Mouse (Mus musculus): ENCODE measurements at regions not wholly inside any gene's neighbourhood (a gene's known extent, or its start where the extent isn't known, plus 50 kb on each side); places are given as distances from the start of the nearest gene placed in this dataset.
A peak's percentile ranks its signal among the peaks of the same experiment; 100 is the strongest.
"Not testable (repeated sequence)": the region's sequence is repeated elsewhere in the genome, so short reads cannot be mapped to it uniquely, and the experiment has no call there.

GRCm38 (mm10) chr4:89753484-89753883, 74.2 kb downstream of the Dmrta1 start:
- Histone ChIP-seq H3K27me3 (ENCODE audit: control insufficient read depth, insufficient read depth, low read length, poor library complexity, severe bottlenecking) (no peaks in the 10 kb centered on the region), H3K4me1 (ENCODE audit: control insufficient read depth, insufficient read depth, low read length) (no peaks in the 10 kb centered on the region), H3K36me3 (ENCODE audit: control insufficient read depth, insufficient read depth, low read length, poor library complexity, severe bottlenecking) (no peaks in the 10 kb centered on the region), H3K4me3 (ENCODE audit: low read depth, low read length) (no peak overlapping the region), H3K9ac (ENCODE audit: low read depth, poor library complexity, severe bottlenecking) (no peak overlapping the region), H3K9me3 (replicated peaks; ENCODE audit: control insufficient read depth, insufficient read depth, low read length, poor library complexity, severe bottlenecking) (no peaks in the 10 kb centered on the region), H3K27ac (ENCODE audit: insufficient read depth, low read length) (no peak overlapping the region)
- no peak for TF ChIP-seq POLR2A (IDR thresholded peaks at IDR 0.05; ENCODE audit: insufficient read depth, low read length)
- 0 out of 2 replicates have a peak, but pooled peaks have one; percentile 7 for TF ChIP-seq EP300 (IDR thresholded peaks at IDR 0.05; ENCODE audit: insufficient read depth, low read depth, low read length)
- TF ChIP-seq CTCF (IDR thresholded peaks at IDR 0.05; ENCODE audit: low read depth, low read length), result no peak

DNA sequence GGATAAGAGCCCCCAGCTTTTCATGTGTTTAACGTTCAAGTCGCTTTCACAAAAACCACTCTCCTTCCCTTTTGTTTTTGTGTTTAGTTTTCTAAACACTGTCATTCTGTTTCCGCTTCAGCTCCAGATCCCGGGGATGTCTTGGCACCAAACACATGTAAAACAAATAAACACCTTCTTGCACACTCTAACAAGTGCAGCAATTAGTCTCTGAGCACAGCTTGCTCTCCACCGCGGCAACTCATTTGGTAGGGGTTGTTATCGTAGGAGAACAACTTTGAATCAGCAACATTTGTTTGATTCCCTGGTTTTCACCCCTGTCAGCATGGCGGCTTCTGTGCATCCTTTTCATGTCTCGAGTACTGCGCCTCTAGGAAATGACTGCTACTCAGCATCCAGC, 97.0 kb downstream of the Dmrta1 start:
- H3K27me3 ChIP-seq (ENCODE audit: control insufficient read depth, insufficient read depth, low read length, poor library complexity, severe bottlenecking), result no peaks in the 10 kb centered on the region
- H3K9me3 ChIP-seq (replicated peaks; ENCODE audit: control insufficient read depth, insufficient read depth, low read length, poor library complexity, severe bottlenecking), result no peaks in the 10 kb centered on the region
- H3K9ac ChIP-seq (ENCODE audit: low read depth, poor library complexity, severe bottlenecking), result no peak overlapping the region
- no peak overlapping the region for H3K4me3 ChIP-seq (ENCODE audit: low read depth, low read length)
- no peaks in the 10 kb centered on the region for H3K4me1 ChIP-seq (ENCODE audit: control insufficient read depth, insufficient read depth, low read length)
- no peak overlapping the region for H3K27ac ChIP-seq (ENCODE audit: insufficient read depth, low read length)
- H3K36me3 ChIP-seq (ENCODE audit: control insufficient read depth, insufficient read depth, low read length, poor library complexity, severe bottlenecking), result no peaks in the 10 kb centered on the region
- TF ChIP-seq EP300 (IDR thresholded peaks at IDR 0.05; ENCODE audit: insufficient read depth, low read depth, low read length) (no peak), CTCF (IDR thresholded peaks at IDR 0.05; ENCODE audit: low read depth, low read length) (no peak), POLR2A (IDR thresholded peaks at IDR 0.05; ENCODE audit: insufficient read depth, low read length) (no peak)

- Histone ChIP-seq H3K4me1 (ENCODE audit: control insufficient read depth, insufficient read depth, low read length) (no peaks in the 10 kb centered on the region), H3K9me3 (replicated peaks; ENCODE audit: control insufficient read depth, insufficient read depth, low read length, poor library complexity, severe bottlenecking) (no peaks in the 10 kb centered on the region), H3K27me3 (ENCODE audit: control insufficient read depth, insufficient read depth, low read length, poor library complexity, severe bottlenecking) (no peaks in the 10 kb centered on the region), H3K36me3 (ENCODE audit: control insufficient read depth, insufficient read depth, low read length, poor library complexity, severe bottlenecking) (no peaks in the 10 kb centered on the region), H3K9ac (ENCODE audit: low read depth, poor library complexity, severe bottlenecking) (no peak overlapping the region), H3K27ac (ENCODE audit: insufficient read depth, low read length) (no peak overlapping the region), H3K4me3 (ENCODE audit: low read depth, low read length) (no peak overlapping the region)
- TF ChIP-seq CTCF (IDR thresholded peaks at IDR 0.05; ENCODE audit: low read depth, low read length) (no peak), EP300 (IDR thresholded peaks at IDR 0.05; ENCODE audit: insufficient read depth, low read depth, low read length) (no peak), POLR2A (IDR thresholded peaks at IDR 0.05; ENCODE audit: insufficient read depth, low read length) (no peak)
Observed at GRCm38 (mm10) chr4:89781487-89781886, 102.3 kb downstream of the Dmrta1 start.

DNA sequence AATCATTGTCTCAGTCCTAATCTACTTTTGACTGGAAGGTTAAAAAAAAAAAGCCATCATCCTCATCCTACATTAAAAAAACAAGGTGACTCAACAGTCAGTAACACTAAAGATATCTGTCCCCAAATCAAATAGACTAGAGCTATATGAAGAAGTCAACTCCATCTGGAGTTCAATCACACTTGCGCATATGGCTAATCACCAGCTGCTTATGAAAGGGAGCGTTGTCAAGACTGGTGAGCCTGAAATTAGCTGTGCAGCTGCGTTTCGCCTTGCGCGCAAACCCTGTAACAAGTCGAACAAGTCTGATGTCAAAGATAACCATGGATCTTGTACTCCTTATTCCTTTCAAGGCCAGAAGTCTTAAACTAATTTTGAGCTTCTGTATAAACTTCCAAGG, 137.6 kb downstream of the Dmrta1 start:
- Histone ChIP-seq H3K4me1 (ENCODE audit: control insufficient read depth, insufficient read depth, low read length) (no peaks in the 10 kb centered on the region), H3K9ac (ENCODE audit: low read depth, poor library complexity, severe bottlenecking) (no peak overlapping the region), H3K4me3 (ENCODE audit: low read depth, low read length) (no peak overlapping the region), H3K9me3 (replicated peaks; ENCODE audit: control insufficient read depth, insufficient read depth, low read length, poor library complexity, severe bottlenecking) (no peaks in the 10 kb centered on the region), H3K27me3 (ENCODE audit: control insufficient read depth, insufficient read depth, low read length, poor library complexity, severe bottlenecking) (no peaks in the 10 kb centered on the region), H3K27ac (ENCODE audit: insufficient read depth, low read length) (no peak overlapping the region), H3K36me3 (ENCODE audit: control insufficient read depth, insufficient read depth, low read length, poor library complexity, severe bottlenecking) (no peaks in the 10 kb centered on the region)
- TF ChIP-seq POLR2A (IDR thresholded peaks at IDR 0.05; ENCODE audit: insufficient read depth, low read length) (no peak), CTCF (IDR thresholded peaks at IDR 0.05; ENCODE audit: low read depth, low read length) (no peak), EP300 (IDR thresholded peaks at IDR 0.05; ENCODE audit: insufficient read depth, low read depth, low read length) (no peak)

GRCm38 (mm10) chr4:89834552-89835206, 155.4 kb downstream of the Dmrta1 start:
- TF ChIP-seq POLR2A (IDR thresholded peaks at IDR 0.05; ENCODE audit: insufficient read depth, low read length) (no peak), CTCF (IDR thresholded peaks at IDR 0.05; ENCODE audit: low read depth, low read length) (no peak), EP300 (IDR thresholded peaks at IDR 0.05; ENCODE audit: insufficient read depth, low read depth, low read length) (no peak)
- H3K27ac ChIP-seq (ENCODE audit: insufficient read depth, low read length), result no peak overlapping the region
- H3K9ac ChIP-seq (ENCODE audit: low read depth, poor library complexity, severe bottlenecking), result no peak overlapping the region
- H3K9me3 ChIP-seq (replicated peaks; ENCODE audit: control insufficient read depth, insufficient read depth, low read length, poor library complexity, severe bottlenecking), result no peaks in the 10 kb centered on the region
- no peaks in the 10 kb centered on the region for H3K27me3 ChIP-seq (ENCODE audit: control insufficient read depth, insufficient read depth, low read length, poor library complexity, severe bottlenecking)
- no peaks in the 10 kb centered on the region for H3K36me3 ChIP-seq (ENCODE audit: control insufficient read depth, insufficient read depth, low read length, poor library complexity, severe bottlenecking)
- H3K4me1 ChIP-seq (ENCODE audit: control insufficient read depth, insufficient read depth, low read length), result no peaks in the 10 kb centered on the region
- H3K4me3 ChIP-seq (ENCODE audit: low read depth, low read length), result no peak overlapping the region

GRCm38 (mm10) chr4:89875375-89876055, 196.3 kb downstream of the Dmrta1 start:
- not testable (repeated sequence) for H3K9me3 ChIP-seq (replicated peaks; ENCODE audit: control insufficient read depth, insufficient read depth, low read length, poor library complexity, severe bottlenecking); H3K36me3 ChIP-seq (ENCODE audit: control insufficient read depth, insufficient read depth, low read length, poor library complexity, severe bottlenecking); H3K4me3 ChIP-seq (ENCODE audit: low read depth, low read length); H3K9ac ChIP-seq (ENCODE audit: low read depth, poor library complexity, severe bottlenecking); H3K27ac ChIP-seq (ENCODE audit: insufficient read depth, low read length); H3K4me1 ChIP-seq (ENCODE audit: control insufficient read depth, insufficient read depth, low read length); H3K27me3 ChIP-seq (ENCODE audit: control insufficient read depth, insufficient read depth, low read length, poor library complexity, severe bottlenecking)

GRCm38 (mm10) chr4:89876131-89876530, 196.9 kb downstream of the Dmrta1 start:
- H3K9me3 ChIP-seq (replicated peaks; ENCODE audit: control insufficient read depth, insufficient read depth, low read length, poor library complexity, severe bottlenecking); H3K27ac ChIP-seq (ENCODE audit: insufficient read depth, low read length); H3K9ac ChIP-seq (ENCODE audit: low read depth, poor library complexity, severe bottlenecking); H3K27me3 ChIP-seq (ENCODE audit: control insufficient read depth, insufficient read depth, low read length, poor library complexity, severe bottlenecking); H3K4me1 ChIP-seq (ENCODE audit: control insufficient read depth, insufficient read depth, low read length); H3K36me3 ChIP-seq (ENCODE audit: control insufficient read depth, insufficient read depth, low read length, poor library complexity, severe bottlenecking); H3K4me3 ChIP-seq (ENCODE audit: low read depth, low read length): not testable (repeated sequence)
